Mouse (Mus musculus): ENCODE measurements around the gene Hivep3.

- TF ChIP-seq CTCF (IDR thresholded peaks at IDR 0.05; ENCODE audit: borderline replicate concordance, control insufficient read depth, extremely low read depth, insufficient read depth, low read length, poor library complexity) (no peak), POLR2A (IDR thresholded peaks at IDR 0.05; ENCODE audit: control insufficient read depth, extremely low read depth, insufficient read depth, low read length, poor library complexity) (no peak)
These were observed 311.6 kb downstream of the Hivep3 start for GRCm38 (mm10) chr4:120045131-120045537.

Measured in thymus, adult 2 months (tissue).